Mouse (Mus musculus): ENCODE measurements around the gene Hcrtr2. TPM values are rescaled to one million over a fixed set of nuclear protein-coding genes. Genes with fewer than 3 reads are reported as not detected.

Gene Hcrtr2
- polyA plus RNA-seq, 1 experiment from 2014 or later = 0.32 TPM

DNA sequence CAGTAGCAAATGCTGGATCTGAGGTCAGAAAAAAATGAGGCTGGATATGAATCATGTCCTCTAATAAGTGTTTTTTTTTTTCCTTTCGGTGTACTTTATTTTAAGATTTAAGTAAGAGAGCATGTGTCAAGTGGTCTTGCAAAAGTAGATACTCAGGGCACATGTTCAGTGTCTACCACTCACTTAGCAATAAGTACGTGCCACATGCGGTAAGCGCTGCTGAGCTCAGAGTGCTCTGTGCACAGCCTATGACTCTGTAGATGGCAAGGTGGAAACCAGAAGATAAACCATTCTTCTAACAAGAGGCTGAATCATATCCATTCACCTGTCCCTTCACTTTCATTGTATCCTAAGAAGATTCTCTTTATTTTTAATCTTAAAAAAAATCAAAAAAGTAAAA is 2.1 kb downstream of the Hcrtr2 start:
- WGBS = 88% methylated on average over 4 of the region's 4 CpGs
- Histone ChIP-seq H3K4me1 (replicated peaks; ENCODE audit: control insufficient read depth, insufficient read depth, low read length) (no peaks in the 10 kb centered on the region), H3K36me3 (ENCODE audit: control insufficient read depth, insufficient read depth, low read length) (no peaks in the 10 kb centered on the region), H3K27ac (ENCODE audit: low read depth, low read length) (no peak overlapping the region), H3K4me3 (ENCODE audit: low read depth, low read length) (no peak overlapping the region), H3K9me3 (ENCODE audit: control insufficient read depth, low read length) (no peaks in the 10 kb centered on the region), H3K4me2 (ENCODE audit: low read depth, low read length, severe bottlenecking) (no peak overlapping the region), H3K27me3 (ENCODE audit: control insufficient read depth, insufficient read depth, low read length) (peaks cover 7% of the 10 kb centered on the region; the same call in 1 of the 2 replicates), H3K9ac (ENCODE audit: low read length) (no peak overlapping the region)
- no peak for ATAC-seq (replicated peaks; ENCODE audit: low FRiP score)
- no peak for DNase-seq (ENCODE audit: low spot score)

DNA sequence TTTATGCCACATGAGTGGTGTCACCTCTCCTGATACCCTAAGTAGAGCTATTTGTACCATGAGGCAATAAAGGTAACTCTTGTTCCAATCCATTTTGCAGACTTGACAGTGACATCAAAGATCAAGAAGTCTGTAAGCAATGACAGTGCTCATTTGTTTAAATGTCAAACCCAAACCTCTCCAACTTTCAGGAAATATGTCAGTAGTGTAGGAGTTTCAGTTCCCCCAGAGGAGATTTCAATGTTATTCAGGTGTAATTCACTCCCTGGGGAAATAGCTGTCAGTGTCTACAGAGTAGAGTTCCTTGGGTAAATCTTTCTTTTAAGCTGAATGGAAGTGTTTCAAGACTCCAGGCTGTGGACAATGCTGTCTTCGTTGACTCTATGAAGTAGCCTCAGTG is 2.9 kb downstream of the Hcrtr2 start:
- H3K27ac ChIP-seq (ENCODE audit: low read depth, low read length) = no peak overlapping the region
- WGBS = 72% methylated on average over 1 of the region's 1 CpGs
- no peaks in the 10 kb centered on the region for H3K4me1 ChIP-seq (replicated peaks; ENCODE audit: control insufficient read depth, insufficient read depth, low read length)
- peaks cover 7% of the 10 kb centered on the region; the same call in 1 of the 2 replicates for H3K27me3 ChIP-seq (ENCODE audit: control insufficient read depth, insufficient read depth, low read length)
- no peak for DNase-seq (ENCODE audit: low spot score)
- H3K9me3 ChIP-seq (ENCODE audit: control insufficient read depth, low read length) = no peaks in the 10 kb centered on the region
- ATAC-seq (replicated peaks; ENCODE audit: low FRiP score) = no peak
- H3K4me3 ChIP-seq (ENCODE audit: low read depth, low read length) = no peak overlapping the region
- no peaks in the 10 kb centered on the region for H3K36me3 ChIP-seq (ENCODE audit: control insufficient read depth, insufficient read depth, low read length)
- no peak overlapping the region for H3K9ac ChIP-seq (ENCODE audit: low read length)
- no peak overlapping the region for H3K4me2 ChIP-seq (ENCODE audit: low read depth, low read length, severe bottlenecking)

DNA sequence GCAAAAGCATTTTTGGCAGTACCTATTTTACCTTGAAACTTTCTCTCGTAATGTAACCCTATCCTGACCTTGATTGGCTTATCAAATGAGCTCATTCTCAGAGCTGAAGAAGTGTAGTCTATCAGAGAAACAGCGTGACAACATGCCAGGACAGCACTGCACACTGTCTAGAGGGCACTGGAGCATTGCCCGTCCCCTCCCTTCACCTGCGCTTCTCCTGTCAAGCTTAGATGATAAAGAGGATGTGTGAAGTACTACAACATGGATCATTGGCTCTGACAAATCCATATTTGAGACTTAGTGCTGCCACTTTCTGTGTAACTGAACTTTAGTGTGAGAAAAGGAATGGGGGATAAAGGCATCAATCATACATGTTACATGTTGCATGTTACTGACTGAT is 5.4 kb downstream of the Hcrtr2 start:
- Histone ChIP-seq H3K27ac (ENCODE audit: low read depth, low read length) (no peak overlapping the region), H3K4me1 (replicated peaks; ENCODE audit: control insufficient read depth, insufficient read depth, low read length) (no peaks in the 10 kb centered on the region), H3K9me3 (ENCODE audit: control insufficient read depth, low read length) (no peaks in the 10 kb centered on the region), H3K27me3 (ENCODE audit: control insufficient read depth, insufficient read depth, low read length) (peaks cover 5% of the 10 kb centered on the region; the same call in 1 of the 2 replicates), H3K4me2 (ENCODE audit: low read depth, low read length, severe bottlenecking) (no peak overlapping the region), H3K36me3 (ENCODE audit: control insufficient read depth, insufficient read depth, low read length) (no peaks in the 10 kb centered on the region), H3K9ac (ENCODE audit: low read length) (no peak overlapping the region), H3K4me3 (ENCODE audit: low read depth, low read length) (no peak overlapping the region)
- no peak for DNase-seq (ENCODE audit: low spot score)
- 82% methylated on average over 4 of the region's 4 CpGs for WGBS
- ATAC-seq (replicated peaks; ENCODE audit: low FRiP score) = no peak

DNA sequence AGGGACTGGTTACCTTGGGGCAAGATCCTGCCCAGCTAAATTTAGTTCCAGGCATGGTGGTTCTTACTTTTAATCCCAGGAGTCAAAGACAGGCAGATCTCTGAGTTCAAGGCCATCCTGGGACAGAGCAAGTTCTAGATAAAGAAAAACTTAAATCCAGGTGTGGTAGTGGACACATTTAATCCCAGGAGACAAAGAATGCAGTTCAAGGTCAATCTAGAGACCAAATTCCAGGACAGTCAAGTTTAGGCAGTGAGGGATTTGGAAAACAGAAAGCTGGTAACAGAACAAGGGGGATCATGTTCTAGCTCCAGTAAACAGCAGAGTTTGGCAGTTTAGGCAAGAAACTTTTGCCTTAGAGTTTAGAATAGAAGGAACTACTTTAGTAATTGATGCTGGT is 8.6 kb downstream of the Hcrtr2 start:
- Histone ChIP-seq H3K9ac (ENCODE audit: low read length) (no peak overlapping the region), H3K9me3 (ENCODE audit: control insufficient read depth, low read length) (no peaks in the 10 kb centered on the region), H3K36me3 (ENCODE audit: control insufficient read depth, insufficient read depth, low read length) (no peaks in the 10 kb centered on the region), H3K27me3 (ENCODE audit: control insufficient read depth, insufficient read depth, low read length) (no peaks in the 10 kb centered on the region), H3K4me2 (ENCODE audit: low read depth, low read length, severe bottlenecking) (no peak overlapping the region), H3K4me1 (replicated peaks; ENCODE audit: control insufficient read depth, insufficient read depth, low read length) (no peaks in the 10 kb centered on the region), H3K4me3 (ENCODE audit: low read depth, low read length) (no peak overlapping the region), H3K27ac (ENCODE audit: low read depth, low read length) (no peak overlapping the region)
- ATAC-seq (replicated peaks; ENCODE audit: low FRiP score) (no peak), DNase-seq (ENCODE audit: low spot score) (no peak)

DNA sequence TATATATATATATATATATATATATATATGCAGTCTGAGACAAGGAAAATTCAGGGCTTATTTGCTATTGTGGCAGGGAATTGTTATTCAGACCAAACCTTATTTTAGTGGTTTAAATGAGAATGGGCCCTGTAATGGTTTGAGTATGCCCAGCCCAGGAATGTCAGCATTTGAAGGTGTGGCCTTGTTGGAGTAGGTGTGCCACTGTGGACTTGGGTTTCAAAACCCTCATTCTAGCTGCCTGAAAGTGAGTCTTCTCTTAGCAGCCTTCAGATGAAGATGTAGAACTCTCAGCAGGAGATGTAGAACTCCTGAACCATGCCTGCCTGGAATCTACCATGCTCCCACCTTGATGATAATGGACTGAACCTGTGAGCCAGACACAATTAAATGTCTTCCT is 9.7 kb downstream of the Hcrtr2 start:
- DNase-seq (ENCODE audit: low spot score) (no peak), ATAC-seq (replicated peaks; ENCODE audit: low FRiP score) (no peak)
- no peak overlapping the region for H3K4me3 ChIP-seq (ENCODE audit: low read depth, low read length)
- H3K4me1 ChIP-seq (replicated peaks; ENCODE audit: control insufficient read depth, insufficient read depth, low read length) = no peaks in the 10 kb centered on the region
- no peak overlapping the region for H3K9ac ChIP-seq (ENCODE audit: low read length)
- H3K27ac ChIP-seq (ENCODE audit: low read depth, low read length) = no peak overlapping the region
- H3K4me2 ChIP-seq (ENCODE audit: low read depth, low read length, severe bottlenecking) = no peak overlapping the region
- H3K36me3 ChIP-seq (ENCODE audit: control insufficient read depth, insufficient read depth, low read length) = no peaks in the 10 kb centered on the region
- H3K27me3 ChIP-seq (ENCODE audit: control insufficient read depth, insufficient read depth, low read length) = no peaks in the 10 kb centered on the region
- no peaks in the 10 kb centered on the region for H3K9me3 ChIP-seq (ENCODE audit: control insufficient read depth, low read length)

DNA sequence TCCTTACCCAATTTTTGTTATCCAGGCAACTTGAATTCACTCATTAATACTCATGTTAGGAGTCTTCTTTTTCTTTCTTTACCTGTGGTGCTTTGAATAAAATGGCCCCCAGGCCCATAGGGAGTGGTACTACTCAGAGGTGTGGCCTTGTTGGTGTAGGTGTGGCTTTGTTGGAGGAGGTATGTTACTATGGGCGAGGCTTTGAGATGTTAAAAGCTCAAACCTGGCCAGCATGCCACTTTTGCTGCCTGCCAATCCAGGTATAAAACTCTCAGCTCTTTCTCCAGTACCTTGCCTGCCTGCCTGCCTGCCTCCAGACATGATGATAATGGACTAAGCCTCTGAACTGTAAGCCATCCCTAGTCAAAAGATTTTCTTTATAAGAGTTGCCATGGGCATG is 11.4 kb downstream of the Hcrtr2 start:
- H3K36me3 ChIP-seq (ENCODE audit: control insufficient read depth, insufficient read depth, low read length) = no peaks in the 10 kb centered on the region
- no peak for DNase-seq (ENCODE audit: low spot score)
- 66% methylated on average over 1 of the region's 1 CpGs for WGBS

DNA sequence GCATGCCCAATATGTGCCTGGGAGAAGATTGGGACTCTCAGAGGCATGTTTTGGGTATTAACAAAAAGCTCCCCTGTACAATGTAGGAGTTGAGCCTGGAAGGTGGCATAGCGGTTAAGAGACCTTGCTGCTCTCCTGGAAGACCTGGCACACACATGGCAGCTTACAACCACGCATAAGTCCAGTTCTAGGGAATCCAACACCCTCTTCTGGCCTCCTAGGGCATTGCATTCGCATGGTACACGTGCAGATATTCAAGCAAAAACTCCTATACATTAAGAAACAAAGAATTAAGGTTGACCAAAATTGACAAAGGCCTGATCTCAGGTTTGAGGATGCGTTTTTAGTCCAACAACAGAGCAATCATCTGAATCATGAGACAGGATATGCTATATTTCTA is 32.3 kb downstream of the Hcrtr2 start:
- H3K4me2 ChIP-seq (ENCODE audit: low read depth, low read length, severe bottlenecking) = no peak overlapping the region
- H3K4me3 ChIP-seq (ENCODE audit: low read depth, low read length) = no peak overlapping the region
- no peak overlapping the region for H3K9ac ChIP-seq (ENCODE audit: low read length)
- no peaks in the 10 kb centered on the region for H3K9me3 ChIP-seq (ENCODE audit: control insufficient read depth, low read length)
- DNase-seq (ENCODE audit: low spot score) (no peak), ATAC-seq (replicated peaks; ENCODE audit: low FRiP score) (no peak)
- WGBS = 78% methylated on average over 5 of the region's 5 CpGs
- no peaks in the 10 kb centered on the region for H3K36me3 ChIP-seq (ENCODE audit: control insufficient read depth, insufficient read depth, low read length)
- H3K27ac ChIP-seq (ENCODE audit: low read depth, low read length) = no peak overlapping the region
- H3K27me3 ChIP-seq (ENCODE audit: control insufficient read depth, insufficient read depth, low read length) = no peaks in the 10 kb centered on the region
- H3K4me1 ChIP-seq (replicated peaks; ENCODE audit: control insufficient read depth, insufficient read depth, low read length) = no peaks in the 10 kb centered on the region

More for the DNA sequence above, 11.4 kb downstream of the Hcrtr2 start:
- no peak overlapping the region for H3K27ac ChIP-seq (ENCODE audit: low read depth, low read length)
- H3K9ac ChIP-seq (ENCODE audit: low read length) = no peak overlapping the region
- no peaks in the 10 kb centered on the region for H3K9me3 ChIP-seq (ENCODE audit: control insufficient read depth, low read length)
- no peak for ATAC-seq (replicated peaks; ENCODE audit: low FRiP score)
- H3K27me3 ChIP-seq (ENCODE audit: control insufficient read depth, insufficient read depth, low read length) = no peaks in the 10 kb centered on the region
- H3K4me1 ChIP-seq (replicated peaks; ENCODE audit: control insufficient read depth, insufficient read depth, low read length) = no peaks in the 10 kb centered on the region
- no peak overlapping the region for H3K4me3 ChIP-seq (ENCODE audit: low read depth, low read length)
- no peak overlapping the region for H3K4me2 ChIP-seq (ENCODE audit: low read depth, low read length, severe bottlenecking)

DNA sequence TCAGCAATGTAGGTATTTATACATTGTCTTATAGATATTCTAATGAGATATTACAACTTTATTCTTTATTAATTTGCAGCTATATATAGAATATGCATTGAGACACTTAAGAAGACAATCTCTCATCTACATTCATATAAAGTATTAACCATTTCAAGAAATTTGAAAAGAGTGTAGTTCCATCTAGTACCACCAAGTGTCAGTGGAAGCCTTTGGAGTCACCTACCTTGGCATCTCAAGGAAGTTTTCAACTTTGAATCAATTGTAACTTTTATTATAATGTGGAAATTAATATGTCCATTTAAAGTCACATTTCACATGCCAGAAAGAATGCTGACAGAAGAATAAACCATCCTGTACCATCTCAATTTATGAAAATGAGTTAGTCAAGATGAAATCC is 52.8 kb downstream of the Hcrtr2 start:
- DNase-seq (ENCODE audit: low spot score) (no peak), ATAC-seq (replicated peaks; ENCODE audit: low FRiP score) (no peak)
- Histone ChIP-seq H3K4me3 (ENCODE audit: low read depth, low read length) (no peak overlapping the region), H3K27ac (ENCODE audit: low read depth, low read length) (no peak overlapping the region), H3K36me3 (ENCODE audit: control insufficient read depth, insufficient read depth, low read length) (no peaks in the 10 kb centered on the region), H3K4me2 (ENCODE audit: low read depth, low read length, severe bottlenecking) (no peak overlapping the region), H3K9ac (ENCODE audit: low read length) (no peak overlapping the region), H3K9me3 (ENCODE audit: control insufficient read depth, low read length) (no peaks in the 10 kb centered on the region), H3K4me1 (replicated peaks; ENCODE audit: control insufficient read depth, insufficient read depth, low read length) (no peaks in the 10 kb centered on the region), H3K27me3 (ENCODE audit: control insufficient read depth, insufficient read depth, low read length) (no peaks in the 10 kb centered on the region)

DNA sequence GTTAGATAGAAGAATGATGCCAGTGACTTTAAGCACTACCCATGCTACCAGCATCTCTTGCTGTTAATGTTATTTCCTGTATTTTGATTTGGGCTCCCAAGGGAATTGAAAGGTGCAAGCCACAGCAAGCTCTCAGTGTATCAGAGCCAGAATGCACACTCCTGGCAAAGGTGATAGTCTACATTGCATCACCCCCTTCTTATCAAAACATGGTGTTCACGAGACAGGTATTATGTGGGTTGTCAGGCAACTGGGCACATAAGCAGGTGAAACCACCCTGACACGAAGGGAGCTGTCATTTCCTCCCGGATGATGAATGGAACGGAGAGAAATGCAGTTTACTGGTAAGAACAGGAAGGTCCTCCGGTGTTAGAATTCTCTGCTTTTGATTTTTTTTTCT is 65.9 kb downstream of the Hcrtr2 start:
- H3K27me3 ChIP-seq (ENCODE audit: control insufficient read depth, insufficient read depth, low read length) = no peaks in the 10 kb centered on the region
- WGBS = 82% methylated on average over 5 of the region's 5 CpGs
- H3K4me2 ChIP-seq (ENCODE audit: low read depth, low read length, severe bottlenecking) = no peak overlapping the region
- H3K4me3 ChIP-seq (ENCODE audit: low read depth, low read length) = no peak overlapping the region
- no peaks in the 10 kb centered on the region for H3K36me3 ChIP-seq (ENCODE audit: control insufficient read depth, insufficient read depth, low read length)
- H3K9ac ChIP-seq (ENCODE audit: low read length) = no peak overlapping the region
- H3K4me1 ChIP-seq (replicated peaks; ENCODE audit: control insufficient read depth, insufficient read depth, low read length) = no peaks in the 10 kb centered on the region
- ATAC-seq (replicated peaks; ENCODE audit: low FRiP score) (no peak), DNase-seq (ENCODE audit: low spot score) (no peak)
- H3K27ac ChIP-seq (ENCODE audit: low read depth, low read length) = no peak overlapping the region
- no peaks in the 10 kb centered on the region for H3K9me3 ChIP-seq (ENCODE audit: control insufficient read depth, low read length)
